Mouse (Mus musculus) R1 (cell line): ENCODE measurements at regions not wholly inside any gene's neighbourhood (a gene's known extent, or its start where the extent isn't known, plus 50 kb on each side); places are given as distances from the start of the nearest gene placed in this dataset.

Source experiments
- DNase-seq: peaks from one replicate; pipeline ENCODE4 v3.0.0-alpha.2; 2018; ENCODE audit warnings: low read depth, low spot score

DNA sequence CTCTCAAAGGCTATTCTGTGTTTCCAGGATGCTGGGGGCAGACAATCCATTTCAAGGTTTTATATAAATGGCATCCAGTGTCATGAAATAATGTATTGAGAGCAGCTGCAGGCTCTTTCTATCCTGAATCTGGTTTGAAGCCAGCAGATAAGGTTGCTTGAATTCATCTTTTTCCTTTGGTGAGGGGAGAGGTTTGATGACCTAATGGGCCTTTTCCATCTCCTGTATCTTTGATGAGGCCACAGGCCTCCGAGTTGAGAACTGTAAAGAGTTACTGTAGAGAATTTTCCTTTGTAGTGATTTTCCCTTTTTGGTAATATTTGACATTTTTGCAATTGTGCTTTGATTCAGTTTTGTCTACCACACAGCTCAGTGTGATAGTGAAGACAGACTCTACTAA lies 458.8 kb upstream of the 1700008P02Rik start:
- DNase-seq = no peak

DNA sequence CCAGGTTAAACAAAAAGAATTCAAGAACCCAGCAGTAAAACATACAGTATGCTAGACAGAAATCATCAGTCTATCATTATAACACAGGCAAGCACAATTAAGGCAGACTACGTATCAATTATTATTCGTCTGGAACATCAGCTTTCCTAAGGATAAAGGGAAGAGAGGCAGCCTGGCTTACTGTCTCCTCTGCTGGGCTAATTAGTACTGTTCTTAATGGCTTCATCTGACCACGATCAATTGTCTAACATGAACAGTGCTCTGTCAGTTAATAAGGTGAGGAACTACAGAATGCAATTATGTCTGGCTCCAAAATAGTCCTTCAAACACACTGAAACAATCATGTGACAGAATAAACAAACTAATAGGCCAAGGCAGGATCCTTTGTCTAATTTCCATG lies 456.6 kb upstream of the 1700008P02Rik start:
- DNase-seq = no peak

DNA sequence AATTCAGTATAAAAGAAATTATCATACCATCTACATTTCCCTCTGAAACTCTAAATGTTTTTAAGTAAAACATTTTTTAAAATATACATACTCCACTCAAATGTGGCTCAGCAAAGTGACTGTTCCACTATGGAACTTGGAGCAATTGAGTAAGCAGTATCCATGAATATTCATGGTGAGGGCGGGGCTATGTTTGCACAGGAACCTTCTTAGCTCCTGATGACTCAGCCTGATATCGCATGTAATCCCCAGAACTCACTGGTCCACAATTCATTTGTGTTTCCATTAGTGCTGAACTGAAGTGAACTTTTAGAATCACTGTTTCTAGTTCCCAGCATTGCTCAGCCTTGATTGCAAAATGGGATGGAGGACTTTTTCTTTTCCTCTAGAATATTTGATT lies 454.2 kb upstream of the 1700008P02Rik start:
- peak; percentile 40 for DNase-seq

DNA sequence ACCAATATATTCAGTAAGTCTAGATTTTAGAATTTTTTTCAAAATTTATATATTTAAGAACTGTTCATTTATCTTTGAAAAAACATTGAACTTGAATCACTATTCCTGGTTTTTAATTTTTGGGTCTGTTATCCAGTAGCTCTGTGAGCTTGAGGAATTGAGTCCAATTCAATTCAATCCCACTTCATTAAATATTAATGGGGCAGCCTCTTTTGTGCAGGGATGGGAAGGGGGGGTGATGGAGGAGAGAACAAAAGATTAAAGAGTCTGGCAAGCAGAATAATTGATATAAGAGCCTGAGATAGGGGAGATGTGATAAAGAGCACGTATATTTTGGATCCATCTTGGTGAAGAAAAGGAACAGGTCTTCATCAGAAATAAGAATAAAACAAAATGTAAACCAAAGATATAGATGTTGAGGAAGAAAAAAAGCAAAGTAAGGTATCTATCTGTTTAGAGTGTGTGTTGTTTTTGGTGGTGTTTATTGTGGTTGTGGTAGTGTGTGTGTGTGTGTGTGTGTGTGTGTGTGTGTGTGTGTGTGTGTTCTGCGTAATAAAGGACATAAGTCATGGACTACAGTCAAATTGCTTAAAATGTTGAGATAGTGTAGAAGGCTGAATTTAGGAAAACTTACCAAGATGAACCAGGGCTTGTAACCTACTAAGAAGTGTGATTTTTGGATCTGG lies 421.3 kb upstream of the 1700008P02Rik start:
- no peak for DNase-seq

DNA sequence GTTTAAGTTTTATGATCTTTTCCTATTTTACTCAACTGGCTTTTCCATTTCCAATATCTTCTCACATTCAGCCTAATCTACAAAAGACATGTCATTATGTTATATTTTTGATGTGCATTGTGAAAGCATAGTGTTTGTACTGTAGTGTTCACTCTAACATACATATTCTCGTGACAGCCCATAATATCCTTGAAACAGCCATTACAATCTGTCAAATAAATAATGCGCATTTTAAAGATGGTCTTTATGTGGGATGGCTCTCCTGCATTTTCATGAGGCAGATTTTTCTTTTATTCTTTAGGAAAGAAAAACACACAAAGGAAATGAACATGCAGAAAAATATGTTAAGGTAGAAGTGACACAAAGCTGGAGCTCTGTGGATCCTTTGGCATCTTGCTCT lies 415.6 kb upstream of the 1700008P02Rik start:
- DNase-seq = no peak

DNA sequence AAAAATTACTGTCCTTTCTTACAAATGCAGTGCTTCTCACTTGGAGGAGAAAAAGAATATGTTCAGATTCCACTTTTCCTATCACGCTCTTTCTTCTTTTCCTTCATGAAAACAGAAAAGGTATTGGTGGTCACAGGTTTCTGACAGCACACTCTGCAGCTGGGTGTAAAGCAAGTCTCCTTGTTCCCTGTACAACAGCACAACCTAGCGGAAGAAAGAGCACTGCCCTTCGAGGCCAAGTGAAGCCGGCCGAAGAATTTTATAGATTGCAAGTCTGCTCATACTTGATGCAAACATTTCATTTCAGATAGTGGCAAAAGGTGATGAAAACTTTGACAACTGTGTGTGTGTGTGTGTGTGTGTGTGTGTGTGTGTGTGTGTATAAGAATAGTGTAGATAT lies 407.6 kb upstream of the 1700008P02Rik start:
- DNase-seq = peak; percentile 67

DNA sequence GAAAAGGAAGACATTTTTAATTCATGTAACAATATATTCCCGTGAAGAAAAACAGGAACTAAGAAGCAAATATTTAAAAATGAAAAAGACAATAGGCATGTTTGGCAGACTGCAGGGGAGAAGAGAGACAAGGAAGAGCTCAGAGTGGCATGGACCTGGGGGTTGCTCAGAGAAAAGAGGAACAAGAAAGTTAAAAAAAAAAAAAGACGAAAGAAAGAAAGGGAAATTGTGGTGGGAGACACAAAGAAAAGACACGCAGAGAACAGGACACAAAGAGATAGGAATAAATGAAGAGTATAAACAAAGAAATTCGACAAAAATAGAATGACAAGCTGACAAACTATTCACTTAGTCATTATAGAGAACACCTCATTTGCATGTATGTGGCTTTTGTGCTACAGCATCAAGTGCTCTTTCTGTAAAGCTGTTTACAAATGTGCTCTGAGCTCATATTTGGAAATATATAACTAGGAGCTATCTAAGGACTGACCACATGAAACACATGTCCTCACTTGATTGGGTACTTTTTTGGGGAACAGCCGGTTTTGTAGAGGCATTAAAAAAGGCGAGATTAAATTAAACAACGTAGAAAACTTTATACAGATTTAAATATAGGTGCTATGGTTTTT lies 394.2 kb upstream of the 1700008P02Rik start:
- no peak for DNase-seq

DNA sequence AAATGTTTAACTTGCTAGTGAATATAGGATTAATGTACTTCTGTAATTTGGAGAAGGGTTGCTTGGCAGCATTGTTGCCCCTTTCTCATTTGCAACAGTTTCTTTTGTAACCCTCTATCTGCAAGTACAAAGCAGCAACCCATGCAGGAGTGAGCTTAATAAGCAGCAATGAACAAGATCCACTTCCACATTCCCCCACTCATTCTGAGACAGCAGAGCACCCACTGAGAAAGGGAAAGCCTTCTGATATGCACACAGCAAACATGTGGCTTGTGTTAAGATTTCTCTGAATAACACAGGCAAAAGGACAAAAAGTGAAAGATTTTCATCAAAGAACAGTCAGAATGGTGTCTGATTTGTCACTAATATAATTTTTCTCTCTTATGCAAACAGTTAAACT lies 393.3 kb upstream of the 1700008P02Rik start:
- DNase-seq = no peak

DNA sequence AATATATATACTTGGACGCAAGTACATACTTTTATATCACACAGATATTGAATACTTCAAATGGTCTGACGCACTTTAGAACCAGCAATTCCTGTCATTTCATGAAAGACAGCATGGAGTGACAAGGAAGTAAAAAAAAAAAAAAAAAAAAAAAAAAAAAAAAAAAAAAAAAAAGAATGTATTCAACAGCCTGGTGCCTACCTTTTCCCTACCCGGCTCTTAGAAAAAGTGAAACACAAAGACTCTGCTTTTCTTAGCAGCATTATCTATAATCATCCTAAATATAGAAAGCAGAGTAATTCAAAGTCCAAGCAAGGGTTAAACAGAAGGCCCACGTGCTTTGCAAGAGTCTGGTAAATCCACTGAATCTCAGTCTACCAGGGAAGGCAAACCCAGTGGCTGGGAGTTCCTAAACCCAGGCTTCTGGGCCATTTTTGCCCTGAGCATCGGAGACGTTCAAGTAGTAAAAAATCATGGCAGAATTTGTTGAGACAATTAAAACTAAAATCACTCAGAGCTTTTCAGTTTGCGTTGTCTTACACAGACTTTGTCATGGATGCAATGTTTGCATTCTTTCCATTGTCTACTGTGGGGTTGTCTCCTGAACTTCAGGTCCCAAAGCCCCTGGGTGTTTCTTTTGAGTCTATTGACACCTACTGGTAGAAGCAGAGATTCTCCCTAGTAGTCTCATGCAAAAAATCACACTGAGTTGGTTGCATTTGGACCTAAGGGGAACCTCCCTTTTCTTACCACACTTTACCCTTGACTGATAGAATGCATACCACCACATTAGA lies 390.2 kb upstream of the 1700008P02Rik start:
- DNase-seq = peak; percentile 86

DNA sequence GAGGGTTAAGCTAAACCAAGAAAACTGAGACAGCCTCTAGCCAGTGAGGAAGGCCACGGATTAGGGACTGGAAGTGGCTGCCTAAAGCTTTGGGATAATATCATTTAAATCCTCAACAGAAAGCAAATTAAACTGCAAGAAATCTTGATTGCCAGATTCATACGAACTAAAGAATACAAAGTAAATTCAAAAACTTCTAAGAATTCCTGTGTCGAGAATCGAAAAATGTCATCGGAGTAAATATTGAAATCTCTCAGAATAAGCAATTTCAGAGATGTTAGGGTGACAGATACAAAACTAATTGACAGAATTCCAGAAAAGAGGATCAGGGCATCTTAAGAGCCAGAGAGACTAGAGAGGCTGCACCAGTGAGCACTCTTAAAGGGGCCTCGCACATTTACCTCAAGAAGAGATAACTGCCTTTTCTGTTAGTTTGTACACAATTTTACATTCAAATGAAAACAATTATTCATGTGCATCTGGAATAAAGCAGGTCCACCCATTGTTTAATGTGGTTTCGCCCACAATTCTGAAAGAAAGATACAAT lies 388.5 kb upstream of the 1700008P02Rik start:
- DNase-seq = no peak

DNA sequence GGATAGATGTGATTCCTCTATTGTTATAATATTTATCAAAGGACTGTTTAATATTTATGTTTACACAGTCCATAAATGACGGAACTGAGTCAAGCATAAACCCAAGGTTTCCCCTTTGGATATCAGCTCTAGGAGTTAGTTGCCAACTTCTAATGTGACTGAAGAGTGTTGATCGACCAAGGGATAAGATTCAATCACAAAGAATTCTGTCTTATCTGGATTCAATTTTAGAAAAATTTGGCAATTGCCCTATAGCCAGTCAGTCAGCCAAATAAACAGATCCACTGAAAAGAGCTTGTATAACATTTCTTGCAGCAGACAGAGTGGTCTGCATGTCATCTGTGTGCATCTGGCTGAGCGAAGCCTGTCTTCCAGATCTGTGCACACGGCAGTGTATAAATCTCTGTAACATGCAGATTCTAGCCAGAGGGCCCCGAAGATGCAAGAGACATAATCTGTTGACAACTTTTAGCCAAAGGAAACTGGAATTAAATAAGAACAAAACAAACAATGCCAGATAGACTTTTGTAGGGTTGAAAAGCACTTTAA lies 387.6 kb upstream of the 1700008P02Rik start:
- no peak for DNase-seq

DNA sequence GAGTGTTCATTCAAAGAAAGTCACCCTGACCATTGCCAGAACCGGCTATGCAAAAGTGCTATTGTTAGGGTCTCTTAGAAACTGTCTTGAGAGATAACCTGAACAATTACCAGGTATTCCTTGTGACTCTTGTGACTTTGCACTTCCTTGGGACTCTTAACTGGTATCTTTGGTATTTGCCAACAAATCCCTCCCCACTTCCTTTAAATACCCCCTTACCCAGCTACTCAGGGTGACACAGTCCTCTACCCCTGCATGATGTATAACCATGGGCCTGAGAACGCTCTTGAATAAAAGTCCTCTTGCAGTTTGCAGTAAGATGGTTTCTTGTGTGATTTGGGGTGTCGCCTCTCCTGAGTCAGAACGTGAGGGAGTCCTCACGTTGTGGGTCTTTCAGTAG lies 371.5 kb upstream of the 1700008P02Rik start:
- DNase-seq = peak; percentile 78

DNA sequence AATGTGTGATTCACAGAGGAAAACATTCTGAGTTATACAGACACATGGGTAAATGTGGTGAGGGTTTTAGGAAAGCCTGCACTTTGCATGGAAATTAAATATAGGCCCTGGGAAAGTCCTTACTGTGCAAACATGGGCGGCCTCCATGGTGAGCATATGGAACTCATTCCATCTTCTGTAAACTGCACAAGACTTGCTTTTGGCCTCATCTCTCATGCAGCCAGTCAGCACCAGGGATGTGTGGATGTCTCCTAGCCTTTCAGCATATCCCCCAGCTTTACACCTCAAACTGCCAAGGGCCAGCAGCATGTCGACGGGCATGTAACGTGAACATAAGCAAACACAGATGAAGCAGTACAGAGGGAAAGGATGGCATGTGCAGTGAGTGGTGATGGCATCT lies 364.7 kb upstream of the 1700008P02Rik start:
- DNase-seq = no peak

DNA sequence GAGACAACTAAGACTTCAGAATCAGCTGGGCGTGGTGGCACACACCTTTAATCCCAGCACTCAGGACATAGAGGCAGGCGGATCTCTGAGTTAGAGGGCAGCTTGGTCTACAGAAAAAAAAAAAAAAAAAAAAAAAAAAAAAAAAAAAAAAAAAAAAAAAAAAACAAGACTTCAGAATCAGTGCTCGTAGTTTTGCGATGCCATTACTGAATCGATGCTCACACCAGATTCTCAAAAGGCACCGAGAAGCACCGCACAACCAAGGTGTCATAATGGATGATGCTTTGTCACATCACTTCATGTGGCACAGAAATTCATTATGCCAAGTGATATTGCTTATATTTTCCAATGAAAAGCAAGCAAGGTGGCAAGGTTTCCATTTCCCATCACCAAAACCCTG lies 337.4 kb upstream of the 1700008P02Rik start:
- peak; percentile 19 for DNase-seq

DNA sequence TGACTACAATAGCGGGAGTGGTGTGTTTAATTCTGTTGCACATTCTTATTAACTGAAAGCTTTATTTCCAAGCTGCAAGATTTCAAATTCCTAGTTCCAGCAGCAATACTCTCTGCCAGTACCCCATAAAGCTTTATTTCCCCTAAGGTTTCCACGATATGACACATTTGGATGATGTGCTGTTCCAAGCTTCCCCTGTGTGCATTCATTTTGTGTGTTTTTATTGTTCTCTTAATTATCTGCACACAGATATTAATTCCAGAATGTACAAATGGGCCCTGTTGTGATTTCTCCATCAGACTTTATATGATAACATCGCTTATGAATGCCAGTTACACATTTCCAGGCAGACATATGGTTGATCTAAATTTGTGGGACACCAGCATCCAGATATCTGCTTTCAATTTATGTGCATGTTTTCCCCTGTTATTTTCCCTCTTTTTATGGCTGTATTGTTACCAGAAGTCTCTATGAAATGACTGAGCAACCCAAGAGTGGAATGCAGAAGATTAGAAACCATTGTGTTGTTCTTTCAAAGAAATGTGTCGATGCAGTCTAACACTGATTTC lies 312.4 kb upstream of the 1700008P02Rik start:
- DNase-seq = no peak

DNA sequence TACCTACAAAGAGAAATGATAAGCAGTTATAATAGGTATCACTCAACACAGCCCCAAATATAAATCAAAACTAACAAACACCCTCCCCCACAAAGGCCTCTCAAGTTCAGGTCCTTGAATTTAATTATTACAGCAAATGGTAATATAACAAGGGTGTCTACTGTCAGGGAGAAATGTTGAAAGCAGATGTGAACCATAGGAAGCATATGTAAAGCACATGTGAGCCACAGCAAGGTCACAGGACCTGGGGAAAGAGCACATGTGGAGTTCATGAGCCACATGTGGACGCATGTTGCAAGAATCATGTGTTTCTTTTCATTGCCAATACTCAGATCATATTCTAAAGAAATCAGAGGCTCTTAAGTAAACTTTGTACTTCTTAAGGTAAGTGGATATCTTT lies 306.5 kb upstream of the 1700008P02Rik start:
- DNase-seq = no peak

DNA sequence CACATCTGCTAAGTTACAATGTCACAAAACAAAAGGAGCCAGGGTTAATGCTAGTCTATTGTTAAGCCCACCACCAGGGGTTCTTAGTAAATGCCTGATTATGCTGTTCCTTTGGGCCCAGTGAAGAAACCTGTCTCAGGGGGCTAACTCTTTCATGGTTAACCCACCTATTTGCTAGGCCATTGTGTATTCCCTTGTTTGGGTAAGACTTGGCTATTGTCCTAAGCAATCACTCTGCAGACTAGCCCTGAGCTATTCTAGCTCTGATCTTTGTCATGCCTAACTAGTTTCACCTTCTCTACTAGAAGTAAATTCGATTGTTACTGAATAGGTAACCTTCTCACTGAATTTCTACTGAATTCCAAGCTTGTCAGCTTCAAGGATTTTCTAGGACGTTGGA lies 302.4 kb upstream of the 1700008P02Rik start:
- peak; percentile 87 for DNase-seq

DNA sequence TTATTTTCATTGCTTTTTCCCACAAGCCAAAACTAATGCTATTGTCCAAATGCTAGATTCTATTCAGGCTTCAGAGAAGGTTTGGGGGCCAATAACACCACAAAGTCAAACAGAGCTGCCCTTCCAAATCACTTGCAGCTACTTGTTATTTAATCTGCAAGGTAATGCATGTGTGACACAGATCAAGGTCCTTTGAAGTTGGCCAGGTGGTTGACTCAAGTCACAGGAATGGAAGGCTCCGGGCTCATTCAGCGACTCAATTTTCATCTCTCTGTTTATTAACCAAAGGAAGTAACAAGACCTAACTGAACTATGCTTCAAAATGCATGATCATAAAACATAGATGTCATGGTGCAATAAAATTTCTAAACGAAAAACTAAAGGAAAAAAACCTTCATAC lies 300.0 kb upstream of the 1700008P02Rik start:
- DNase-seq = no peak

DNA sequence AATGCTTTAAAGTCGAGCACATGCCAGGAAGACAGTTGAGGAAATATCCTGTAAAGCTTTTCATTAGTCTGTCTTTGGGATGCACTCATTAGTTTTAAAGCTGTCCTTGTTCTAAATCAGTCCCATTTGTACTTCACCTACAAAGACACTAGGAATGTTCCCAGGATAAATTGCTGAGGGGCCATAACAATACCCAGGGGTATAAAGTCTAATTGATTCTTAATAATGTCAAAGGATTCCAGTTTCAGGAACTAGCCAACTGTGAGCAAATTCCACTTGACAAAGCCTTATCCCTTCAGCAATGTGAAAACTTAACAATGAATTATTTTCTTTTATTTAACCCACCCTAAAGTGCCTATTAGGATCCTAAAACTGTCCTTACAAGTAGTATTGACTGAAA lies 267.7 kb upstream of the 1700008P02Rik start:
- no peak for DNase-seq

DNA sequence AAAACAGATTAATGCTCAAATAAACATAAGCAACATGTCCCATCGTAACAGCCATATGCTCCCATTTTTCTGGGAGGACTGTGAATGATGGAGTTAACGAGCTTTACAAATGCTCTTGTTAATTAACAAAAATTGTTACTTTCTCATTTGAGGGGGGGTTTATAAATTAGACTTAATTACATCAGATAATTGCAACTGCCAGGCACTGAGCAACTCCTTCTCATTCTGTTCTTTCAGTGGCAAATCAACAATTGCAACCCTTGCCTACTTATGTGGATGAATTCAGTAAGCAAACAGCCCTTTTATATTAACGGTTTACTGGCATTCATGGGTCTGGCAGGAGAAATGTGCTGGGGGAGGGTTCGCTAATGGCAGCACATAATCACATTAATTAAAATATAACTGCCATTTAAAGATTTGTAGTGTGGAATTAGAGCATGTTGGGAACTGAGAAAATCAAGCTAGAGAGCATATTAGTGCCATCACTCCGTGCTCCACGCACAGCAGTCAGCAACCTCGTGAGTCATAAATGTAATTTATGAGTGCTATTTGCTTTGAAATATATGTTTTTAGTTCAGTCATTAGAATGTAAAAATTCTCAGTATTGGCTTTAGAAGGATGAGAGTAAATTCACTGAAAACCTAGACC lies 266.9 kb upstream of the 1700008P02Rik start:
- DNase-seq = no peak
